Mouse (Mus musculus) embryonic fibroblast, embryonic 13.5 days (primary cell): ENCODE measurements around the gene Rnf19b. TPM values are rescaled to one million over a fixed set of nuclear protein-coding genes. Genes with fewer than 3 reads are reported as not detected.

ENCODE experiments used
- H3K27ac ChIP-seq: 2 replicates; pipeline ENCODE4 v1.5.1; 2012; ENCODE audit warnings: low read length, control low read depth, inconsistent platforms; ENCODE audit not compliant: insufficient read depth
- H3K4me1 ChIP-seq: 2 replicates; pipeline ENCODE4 v1.6.1; 2011; ENCODE audit warnings: low read length; ENCODE audit not compliant: control insufficient read depth, insufficient read depth
- H3K4me3 ChIP-seq: 2 replicates; pipeline ENCODE4 v1.5.1; 2011; ENCODE audit warnings: mild to moderate bottlenecking, control low read depth, low read length; ENCODE audit not compliant: insufficient read depth
- CTCF ChIP-seq: IDR thresholded peaks from 2 replicates; pipeline ENCODE4 v1.5.1; 2011; ENCODE audit warnings: mild to moderate bottlenecking, control low read depth, low read length, moderate library complexity, borderline replicate concordance; ENCODE audit not compliant: insufficient read depth
- POLR2A ChIP-seq: IDR thresholded peaks from 2 replicates; pipeline ENCODE4 v1.6.1; 2011; ENCODE audit warnings: low read depth, mild to moderate bottlenecking, control low read depth, low read length, moderate library complexity
- polyA plus RNA-seq: library from polyadenylated mRNA; stranded (reverse); fragments of >200 nt; gene quantifications from 2 replicates; pipeline ENCODE4 v1.2.4, GENCODE M21; 2011; ENCODE audit warnings: low read depth; ENCODE audit not compliant: missing spikeins, insufficient read length

The Rnf19b gene
- 49.7 and 62.6 TPM in 2 replicates for polyA plus RNA-seq

GRCm38 (mm10) chr4:129058207-129059092 is at the start of gene Rnf19b:
Gene Rnf19b (plus strand): TSS chr4:129058271.
- Histone ChIP-seq H3K4me1 (peaks cover 9% of the 10 kb centered on the region), H3K27ac (peak within 1 kb of the TSS; percentile 14; the same call in 1 of the 2 replicates), H3K4me3 (peak within 1 kb of the TSS; percentile 71)
- TF ChIP-seq CTCF: no peak

DNA sequence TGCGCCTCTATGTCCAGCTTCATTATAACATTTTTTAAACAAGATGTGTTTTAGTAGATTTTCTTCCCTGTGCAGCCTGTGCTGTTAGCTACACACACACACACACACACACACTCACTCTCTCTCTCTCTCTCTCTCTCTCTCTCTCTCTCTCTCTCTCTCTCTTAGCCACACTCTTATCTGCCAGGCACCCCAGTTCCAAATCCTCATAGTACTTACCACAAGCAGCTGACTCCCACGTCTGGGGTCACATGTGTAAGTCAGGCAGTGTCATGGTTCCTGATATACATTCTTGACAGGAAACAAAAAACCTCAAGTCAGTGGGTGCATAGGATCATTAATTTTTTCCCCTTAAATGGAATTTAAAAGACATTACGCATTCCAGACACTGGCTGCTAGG is 49.4 kb upstream of the Rnf19b start:
- Histone ChIP-seq H3K4me1 (peaks cover 26% of the 10 kb centered on the region), H3K27ac (peak overlapping the region; percentile 65), H3K4me3 (no peak overlapping the region)
- no peak for TF ChIP-seq CTCF
- TF ChIP-seq POLR2A: 0 out of 2 replicates have a peak, but pooled peaks have one; percentile 9

GRCm38 (mm10) chr4:129009521-129009920 is 48.5 kb upstream of the Rnf19b start:
- TF ChIP-seq POLR2A (0 out of 2 replicates have a peak, but pooled peaks have one; percentile 24), CTCF (no peak)
- peak overlapping the region; percentile 65 for H3K27ac ChIP-seq
- H3K4me1 ChIP-seq: peaks cover 26% of the 10 kb centered on the region
- H3K4me3 ChIP-seq: no peak overlapping the region

DNA sequence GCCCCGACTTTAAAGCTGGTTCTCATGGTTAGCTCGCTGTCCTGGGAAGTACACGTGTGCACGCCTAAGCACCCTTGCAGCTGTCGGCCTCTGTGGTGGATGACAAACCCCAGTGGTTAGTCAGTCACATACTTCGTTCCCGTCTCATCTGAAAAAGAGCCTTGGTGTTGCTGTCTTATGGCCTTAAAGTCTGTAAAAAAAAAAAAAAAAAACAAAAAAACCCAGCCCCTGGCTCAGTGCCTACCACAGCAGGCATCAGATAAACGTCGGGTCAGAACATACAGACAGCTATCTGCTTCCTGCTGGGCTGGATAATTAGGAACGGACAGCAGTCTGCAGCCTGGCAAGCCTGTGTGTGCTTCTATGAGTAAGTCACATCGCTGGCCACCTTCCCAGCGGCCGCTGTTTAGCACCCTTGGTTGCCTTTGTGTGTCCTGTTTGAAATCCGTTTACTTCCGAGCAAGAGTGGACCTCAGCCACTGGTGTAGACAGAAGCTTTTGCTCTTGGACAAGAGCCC is 46.4 kb upstream of the Rnf19b start:
- Histone ChIP-seq H3K27ac (peak overlapping the region; percentile 88), H3K4me3 (no peak overlapping the region), H3K4me1 (peaks cover 34% of the 10 kb centered on the region)
- TF ChIP-seq CTCF: no peak
- TF ChIP-seq POLR2A: no peak

- H3K4me1 ChIP-seq: peaks cover 26% of the 10 kb centered on the region
- H3K27ac ChIP-seq: peak overlapping the region; percentile 88; the same call in 1 of the 2 replicates
- no peak overlapping the region for H3K4me3 ChIP-seq
- no peak for TF ChIP-seq POLR2A
Measured at GRCm38 (mm10) chr4:129013151-129013864, 44.8 kb upstream of the Rnf19b start.

DNA sequence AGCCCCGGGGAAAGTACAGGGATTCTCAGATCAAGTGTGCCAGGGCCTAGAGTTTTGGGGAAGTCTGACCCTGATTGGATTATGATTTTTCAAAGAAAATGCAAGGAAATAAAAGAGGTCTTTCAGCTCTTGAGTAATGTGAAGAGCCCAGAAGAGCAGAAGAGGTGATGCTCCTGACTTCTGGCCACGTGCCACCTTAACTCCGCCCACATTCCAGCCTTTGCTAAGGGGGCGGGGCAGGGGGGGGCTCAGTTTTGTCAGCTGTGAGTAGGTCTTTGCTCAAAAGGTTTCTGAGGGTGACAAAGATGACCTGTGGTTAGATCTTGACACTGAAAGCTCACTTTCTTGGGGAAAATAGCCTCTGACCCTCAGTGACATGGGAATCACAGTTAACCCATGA is 41.7 kb upstream of the Rnf19b start:
- no peak overlapping the region for H3K4me3 ChIP-seq
- TF ChIP-seq POLR2A (no peak), CTCF (no peak)
- H3K27ac ChIP-seq: no peak overlapping the region
- peaks cover 30% of the 10 kb centered on the region for H3K4me1 ChIP-seq

GRCm38 (mm10) chr4:129017150-129017549 is 40.9 kb upstream of the Rnf19b start:
- no peak overlapping the region for H3K4me3 ChIP-seq
- H3K4me1 ChIP-seq: peaks cover 28% of the 10 kb centered on the region
- H3K27ac ChIP-seq: peak overlapping the region; percentile 51; the same call in 1 of the 2 replicates
- TF ChIP-seq CTCF (no peak), POLR2A (no peak)

GRCm38 (mm10) chr4:129018788-129019435 is 39.2 kb upstream of the Rnf19b start:
- Histone ChIP-seq H3K4me3 (no peak overlapping the region), H3K27ac (no peak overlapping the region), H3K4me1 (peaks cover 21% of the 10 kb centered on the region)
- TF ChIP-seq POLR2A (no peak), CTCF (no peak)

- TF ChIP-seq POLR2A (no peak), CTCF (no peak)
- peaks cover 23% of the 10 kb centered on the region for H3K4me1 ChIP-seq
- no peak overlapping the region for H3K4me3 ChIP-seq
- no peak overlapping the region for H3K27ac ChIP-seq
Measured at GRCm38 (mm10) chr4:129019788-129020187, 38.3 kb upstream of the Rnf19b start.

DNA sequence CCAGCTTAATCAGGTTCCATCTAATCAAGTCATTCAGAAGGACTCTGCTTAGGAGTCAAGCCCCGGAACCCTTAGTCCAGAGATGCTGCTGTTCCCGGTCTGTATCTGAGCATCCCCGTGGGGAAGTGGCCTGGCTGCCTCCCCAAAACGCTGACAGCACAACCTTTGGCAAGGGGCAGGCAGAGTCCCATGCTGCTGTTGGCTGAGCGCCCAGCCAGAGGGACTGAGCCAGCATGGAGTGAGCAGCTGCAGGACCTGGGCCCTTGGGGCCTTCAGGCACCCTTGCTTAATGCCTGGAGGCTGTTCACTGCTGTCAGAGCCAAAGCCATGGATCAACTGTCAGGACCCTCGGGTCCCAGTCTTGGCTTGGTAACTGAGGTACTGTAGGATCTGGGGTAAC is 37.6 kb upstream of the Rnf19b start:
- Histone ChIP-seq H3K4me1 (peaks cover 23% of the 10 kb centered on the region), H3K4me3 (no peak overlapping the region), H3K27ac (no peak overlapping the region)
- TF ChIP-seq POLR2A (no peak), CTCF (no peak)
